Mouse (Mus musculus) cerebellum, postnatal 36 days (tissue): ENCODE results near the gene Wipf1.

Experiments
- DNase-seq, 2 experiments: peaks; one replicate each; pipeline ENCODE4 v3.0.0; 2021 to 2022; ENCODE audit warnings: mixed read lengths in 2 of 2

Wipf1 gene

GRCm38 (mm10) chr2:73540450-73541162 is 11.1 kb upstream of the Wipf1 start:
- DNase-seq: no peak

GRCm38 (mm10) chr2:73539697-73540096 is 10.2 kb upstream of the Wipf1 start:
- no peak for DNase-seq

- DNase-seq: no peak
Measured at GRCm38 (mm10) chr2:73539141-73539540, 9.6 kb upstream of the Wipf1 start.

GRCm38 (mm10) chr2:73538590-73538989 is 9.1 kb upstream of the Wipf1 start:
- no peak for DNase-seq

GRCm38 (mm10) chr2:73536091-73536783 is 6.7 kb upstream of the Wipf1 start:
- DNase-seq: no peak

- DNase-seq: no peak
Measured at GRCm38 (mm10) chr2:73534720-73535119, 5.2 kb upstream of the Wipf1 start.

- DNase-seq: no peak
Measured at GRCm38 (mm10) chr2:73530487-73530886, 953 bp upstream of the Wipf1 start.

- no peak for DNase-seq
Measured at GRCm38 (mm10) chr2:73528516-73529355, 798 bp downstream of the Wipf1 start.

GRCm38 (mm10) chr2:73527956-73528355 is 1.6 kb downstream of the Wipf1 start:
- no peak for DNase-seq

- no peak for DNase-seq
Measured at GRCm38 (mm10) chr2:73526691-73527090, 2.8 kb downstream of the Wipf1 start.

- DNase-seq: no peak
Measured at GRCm38 (mm10) chr2:73522891-73523290, 6.6 kb downstream of the Wipf1 start.

GRCm38 (mm10) chr2:73522336-73522735 is 7.2 kb downstream of the Wipf1 start:
- DNase-seq: no peak

GRCm38 (mm10) chr2:73521737-73522136 is 7.8 kb downstream of the Wipf1 start:
- DNase-seq: no peak

- DNase-seq: no peak
Measured at GRCm38 (mm10) chr2:73518966-73519365, 10.6 kb downstream of the Wipf1 start.

- DNase-seq: no peak
Measured at GRCm38 (mm10) chr2:73518311-73518710, 11.2 kb downstream of the Wipf1 start.

- no peak for DNase-seq
Measured at GRCm38 (mm10) chr2:73514178-73514577, 15.4 kb downstream of the Wipf1 start.

- DNase-seq: no peak
Measured at GRCm38 (mm10) chr2:73513204-73513749, 16.3 kb downstream of the Wipf1 start.

GRCm38 (mm10) chr2:73512044-73512443 is 17.5 kb downstream of the Wipf1 start:
- DNase-seq: no peak

GRCm38 (mm10) chr2:73510731-73511360 is 18.7 kb downstream of the Wipf1 start:
- no peak for DNase-seq

GRCm38 (mm10) chr2:73510025-73510288 is 19.6 kb downstream of the Wipf1 start:
- DNase-seq: no peak

GRCm38 (mm10) chr2:73509248-73510024 is 20.1 kb downstream of the Wipf1 start:
- DNase-seq: no peak

GRCm38 (mm10) chr2:73507886-73508285 is 21.6 kb downstream of the Wipf1 start:
- no peak for DNase-seq
